ENCODE assay signal across 9 mouse cellular contexts in the genomic region with DNA sequence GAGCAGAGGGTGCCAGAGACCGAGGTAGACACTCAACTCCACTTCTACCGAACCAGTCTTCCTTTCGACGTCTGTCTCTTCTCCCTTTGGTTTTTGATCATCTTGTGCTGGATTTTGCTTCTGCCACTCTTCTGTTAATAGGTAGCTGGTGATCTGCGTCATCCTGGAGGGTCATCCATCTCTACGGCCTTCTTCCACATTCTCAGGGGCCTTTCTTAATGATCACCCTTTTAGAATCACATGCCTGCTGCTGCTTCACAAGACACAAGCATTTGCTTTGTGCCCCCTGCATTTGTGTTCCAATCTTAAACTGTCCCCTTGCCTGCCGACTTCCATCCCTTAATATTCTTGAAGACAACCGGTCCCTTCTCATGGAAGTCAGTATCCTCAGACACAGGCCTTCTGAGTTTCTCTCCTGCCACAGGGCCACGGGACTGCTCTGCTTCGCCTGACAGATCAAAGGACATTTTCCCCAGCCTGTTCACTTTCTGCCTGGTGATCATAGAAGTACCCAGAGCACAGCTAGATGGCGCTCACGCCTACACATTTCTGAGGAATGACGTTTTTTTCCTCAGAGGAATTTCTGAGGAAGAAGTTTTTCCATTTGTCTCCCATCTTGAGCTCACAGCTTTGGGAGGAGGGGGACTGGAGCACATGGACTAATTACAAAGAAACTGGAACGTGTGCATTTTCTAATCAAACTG.
DNase-seq lines count a peak whose midpoint lies in the region; ATAC-seq and TF ChIP-seq lines count a peak whose summit lies in the region.
"Had no signal": no experiment of that assay in that cellular context is flagged by ENCODE, and none has a peak within 500 bp of the region (broad histone marks: within the 10 kb centered on the region; RNA-seq: fewer than 3 reads in every experiment).

No protein-coding gene starts in this region.

- peak; percentile 57 to 82 for DNase-seq in adrenal gland, adult (ENCODE audit: inconsistent age in 2 of 2, low spot score in 1 of 2)
- DNase-seq in adrenal gland, postnatal 4 days (ENCODE audit: low spot score in 2 of 2), result no peak
- DNase-seq in ZHBTc4 (ENCODE audit: low read depth, low spot score), result peak; percentile 79
- peak; percentile 94 for DNase-seq in embryo, embryonic 10.5 days (ENCODE audit: low spot score)
- peak; percentile 80 for DNase-seq in kidney, adult 2 months
- peak; percentile 66 for DNase-seq in lung, adult 2 months

- no peak overlapping the region for H3K4me3 ChIP-seq in kidney, adult 2 months (ENCODE audit: insufficient read depth, low read depth, low read length)
- no peak overlapping the region for H3K4me3 ChIP-seq in lung, adult 2 months (replicated peaks; ENCODE audit: extremely low read depth, low read depth, low read length)
- no peak overlapping the region for H3K4me3 ChIP-seq in small intestine, adult 2 months (ENCODE audit: low read depth, low read length)
- H3K4me3 ChIP-seq: hindbrain, embryonic 15.5 days had no signal

- no peak overlapping the region for H3K27ac ChIP-seq in kidney, adult 2 months (ENCODE audit: insufficient read depth, low read depth, low read length)
- H3K27ac ChIP-seq in small intestine, adult 2 months (ENCODE audit: insufficient read depth, low read depth, low read length), result peak overlapping the region; percentile 44; the same call in 1 of the 2 replicates
- H3K27ac ChIP-seq: hindbrain, embryonic 15.5 days had no signal

- H3K36me3 ChIP-seq in kidney, adult 2 months (ENCODE audit: control insufficient read depth, insufficient read depth, low read length), result no peaks in the 10 kb centered on the region
- H3K36me3 ChIP-seq in small intestine, adult 2 months (ENCODE audit: control insufficient read depth, insufficient read depth, low read length), result no peaks in the 10 kb centered on the region
- H3K36me3 ChIP-seq: hindbrain, embryonic 15.5 days had no signal

- TF ChIP-seq POLR2A in kidney, adult 2 months (IDR thresholded peaks at IDR 0.05; ENCODE audit: low read depth, low read length), result no peak
- TF ChIP-seq POLR2A in lung, adult 2 months (IDR thresholded peaks at IDR 0.05; ENCODE audit: borderline replicate concordance, extremely low read depth, low read depth, low read length), result no peak
- no peak for TF ChIP-seq POLR2A in small intestine, adult 2 months (IDR thresholded peaks at IDR 0.05; ENCODE audit: low read depth, low read length)

- WGBS in kidney, adult 2 months, result 22% methylated on average over 14 of the region's 14 CpGs
- WGBS in lung, adult 2 months, result 35% methylated on average over 14 of the region's 14 CpGs
- WGBS in small intestine, adult 2 months, result 31% methylated on average over 14 of the region's 14 CpGs

- no peaks in the 10 kb centered on the region for H3K27me3 ChIP-seq in kidney, adult 2 months (replicated peaks; ENCODE audit: control insufficient read depth, insufficient read depth, low read length)
- no peaks in the 10 kb centered on the region for H3K27me3 ChIP-seq in small intestine, adult 2 months (ENCODE audit: control insufficient read depth, insufficient read depth, low read length)

- 0 out of 2 replicates have a peak, but pooled peaks have one; percentile 32 for ATAC-seq in granulocyte monocyte progenitor cell, adult 5-6 weeks (replicated peaks; ENCODE audit: poor library complexity, severe bottlenecking)

- H3K4me1 ChIP-seq in kidney, adult 2 months (ENCODE audit: control insufficient read depth, insufficient read depth, low read length), result no peaks in the 10 kb centered on the region
- H3K4me1 ChIP-seq in lung, adult 2 months (ENCODE audit: control insufficient read depth, insufficient read depth, low read length), result no peaks in the 10 kb centered on the region; the same call in 1 of the 2 replicates
- H3K4me1 ChIP-seq in small intestine, adult 2 months (ENCODE audit: control insufficient read depth, insufficient read depth, insufficient read length, low read length), result peaks cover 10% of the 10 kb centered on the region; the same call in 1 of the 2 replicates

- peak; percentile 79 for TF ChIP-seq CTCF in kidney, adult 2 months (conservative IDR thresholded peaks at IDR 0.05; ENCODE audit: insufficient read depth, insufficient read length, low read depth, low read length)
- peak; percentile 59 for TF ChIP-seq CTCF in lung, adult 2 months (IDR thresholded peaks at IDR 0.05; ENCODE audit: insufficient read depth, low read length)
- peak; percentile 52; the same call in 1 of the 2 replicates for TF ChIP-seq CTCF in small intestine, adult 2 months (IDR thresholded peaks at IDR 0.05; ENCODE audit: extremely low read depth, insufficient read length, insufficient replicate concordance, low read depth, low read length)

Comparison
In these comparisons a context has a peak if more than half of its experiments do, and no peak if none do; other contexts are left out.
1. DNase-seq: peak in adrenal gland, adult (2 of 2), ZHBTc4 (single experiment), embryo, embryonic 10.5 days (single experiment), kidney, adult 2 months (single experiment) and lung, adult 2 months (single experiment); none in adrenal gland, postnatal 4 days (0 of 2).
2. Peak in every context shown above with its lines, with median percentiles within 50 percentile points of each other: CTCF ChIP-seq.